Mouse (Mus musculus): Measurements from ENCODE around the gene Abhd12.

Abhd12 gene

GRCm38 (mm10) chr2:150808812-150809211 is 95.7 kb downstream of the Abhd12 start:
- DNase-seq (ENCODE audit: low read depth, low spot score): no peak

GRCm38 (mm10) chr2:150808381-150808780 is 96.2 kb downstream of the Abhd12 start:
- no peak for DNase-seq (ENCODE audit: low read depth, low spot score)

GRCm38 (mm10) chr2:150803035-150803434 is 101.5 kb downstream of the Abhd12 start:
- no peak for DNase-seq (ENCODE audit: low read depth, low spot score)

GRCm38 (mm10) chr2:150800616-150801015 is 103.9 kb downstream of the Abhd12 start:
- DNase-seq (ENCODE audit: low read depth, low spot score): no peak

- no peak for DNase-seq (ENCODE audit: low read depth, low spot score)
These were observed 106.5 kb downstream of the Abhd12 start for GRCm38 (mm10) chr2:150798084-150798483.

GRCm38 (mm10) chr2:150793320-150793719 is 111.2 kb downstream of the Abhd12 start:
- DNase-seq (ENCODE audit: low read depth, low spot score): no peak

GRCm38 (mm10) chr2:150788768-150789550 is 115.6 kb downstream of the Abhd12 start:
- DNase-seq (ENCODE audit: low read depth, low spot score): no peak

GRCm38 (mm10) chr2:150787234-150787771 is 117.2 kb downstream of the Abhd12 start:
- peak; percentile 38 for DNase-seq (ENCODE audit: low read depth, low spot score)

GRCm38 (mm10) chr2:150786251-150787180 is 118.0 kb downstream of the Abhd12 start, which contains the start of gene Pygb:
Gene Pygb (plus strand): TSS chr2:150786735.
- peak; percentile 89 for DNase-seq (ENCODE audit: low read depth, low spot score)

GRCm38 (mm10) chr2:150782801-150783200 is 121.7 kb downstream of the Abhd12 start:
- no peak for DNase-seq (ENCODE audit: low read depth, low spot score)
